Mouse (Mus musculus) heart, embryonic 11.5 days (tissue): ENCODE measurements around the gene Itga10. TPM values are rescaled to one million over a fixed set of nuclear protein-coding genes. Genes with fewer than 3 reads are reported as not detected.
"Not testable (repeated sequence)": the region's sequence is repeated elsewhere in the genome, so short reads cannot be mapped to it uniquely, and the experiment has no call there.

ENCODE experiments used
- ATAC-seq: fragments of 200-750 bp; cut with Nextera tagmentation; replicated peaks from 2 replicates; pipeline ENCODE4 v1.8.0; 2017; ENCODE audit warnings: moderate library complexity; ENCODE audit not compliant: insufficient number of reproducible peaks, low FRiP score, low TSS enrichment
- H3K27ac ChIP-seq: fragments of 300-500 bp; sonication (generic); 2 replicates; pipeline ENCODE4 v1.5.1; 2014; ENCODE audit warnings: mild to moderate bottlenecking, low read depth, low read length
- H3K27me3 ChIP-seq: fragments of 300-500 bp; sonication (generic); 2 replicates; pipeline ENCODE4 v1.6.1; 2014; ENCODE audit warnings: mild to moderate bottlenecking, low read length, mixed read lengths; ENCODE audit not compliant: control insufficient read depth, insufficient read depth
- H3K36me3 ChIP-seq: fragments of 300-500 bp; sonication (generic); 2 replicates; pipeline ENCODE4 v1.6.1; 2014; ENCODE audit warnings: mild to moderate bottlenecking, low read length, moderate library complexity, mixed read lengths; ENCODE audit not compliant: control insufficient read depth, insufficient read depth
- H3K4me1 ChIP-seq: fragments of 300-500 bp; sonication (generic); 2 replicates; pipeline ENCODE4 v1.6.1; 2014; ENCODE audit warnings: low read length; ENCODE audit not compliant: control insufficient read depth, insufficient read depth
- H3K4me2 ChIP-seq: fragments of 300-500 bp; sonication (generic); 2 replicates; pipeline ENCODE4 v1.6.1; 2014; ENCODE audit warnings: mild to moderate bottlenecking, moderate library complexity
- H3K4me3 ChIP-seq: fragments of 300-500 bp; sonication (generic); 2 replicates; pipeline ENCODE4 v1.5.1; 2014; ENCODE audit warnings: low read depth, low read length
- H3K9ac ChIP-seq: fragments of 300-500 bp; sonication (generic); 2 replicates; pipeline ENCODE4 v1.6.1; 2014; ENCODE audit warnings: mild to moderate bottlenecking, low read depth, low read length, moderate library complexity
- H3K9me3 ChIP-seq: fragments of 300-500 bp; sonication (generic); replicated peaks from 2 replicates; pipeline ENCODE4 v1.6.1; 2016; ENCODE audit warnings: low read length; ENCODE audit not compliant: control insufficient read depth
- WGBS: fragments of 180-500 bp; shearing (Covaris S2); extraction: QIAGEN DNeasy Blood & Tissue Kit; methylation state at CpG from one replicate; pipeline ENCODE4 v1.1.7; 2014; ENCODE audit not compliant: insufficient replicate concordance; 5-methylcytosine and 5-hydroxymethylcytosine counted together
- polyA plus RNA-seq: library from polyadenylated mRNA; unstranded; fragments of >200 nt; fragmentation: Nextera tagmentation; extraction: Ambion mirVana; gene quantifications from 2 replicates; pipeline ENCODE4 v1.2.1, GENCODE M21; 2014

Gene Itga10
- polyA plus RNA-seq, 1 experiment from 2014 or later = 0.54 TPM

DNA sequence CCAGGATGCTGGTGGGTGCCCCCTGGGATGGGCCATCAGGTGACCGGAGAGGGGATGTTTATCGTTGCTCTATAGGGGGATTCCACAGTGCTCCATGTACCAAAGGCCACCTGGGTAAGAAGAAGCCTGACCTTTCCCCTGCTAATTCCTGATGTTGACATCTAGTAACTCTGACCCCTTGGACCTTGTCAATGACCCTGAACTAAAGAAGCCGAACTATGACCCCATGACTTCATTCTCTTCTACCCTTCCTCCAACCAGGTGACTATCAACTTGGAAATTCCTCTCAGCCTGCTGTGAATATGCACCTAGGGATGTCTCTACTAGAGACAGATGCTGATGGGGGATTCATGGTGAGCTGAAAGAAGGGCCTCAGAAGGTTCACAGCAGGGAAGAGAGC is 2.0 kb downstream of the Itga10 start:
- 78% methylated on average over 3 of the region's 3 CpGs for WGBS
- no peaks in the 10 kb centered on the region for H3K27me3 ChIP-seq
- H3K36me3 ChIP-seq = peaks cover 6% of the 10 kb centered on the region
- H3K9me3 ChIP-seq = no peaks in the 10 kb centered on the region
- H3K27ac ChIP-seq = no peak overlapping the region
- no peak for ATAC-seq
- no peak overlapping the region for H3K4me2 ChIP-seq
- H3K4me1 ChIP-seq = peaks cover 6% of the 10 kb centered on the region; the same call in 1 of the 2 replicates
- H3K9ac ChIP-seq = no peak overlapping the region
- no peak overlapping the region for H3K4me3 ChIP-seq

DNA sequence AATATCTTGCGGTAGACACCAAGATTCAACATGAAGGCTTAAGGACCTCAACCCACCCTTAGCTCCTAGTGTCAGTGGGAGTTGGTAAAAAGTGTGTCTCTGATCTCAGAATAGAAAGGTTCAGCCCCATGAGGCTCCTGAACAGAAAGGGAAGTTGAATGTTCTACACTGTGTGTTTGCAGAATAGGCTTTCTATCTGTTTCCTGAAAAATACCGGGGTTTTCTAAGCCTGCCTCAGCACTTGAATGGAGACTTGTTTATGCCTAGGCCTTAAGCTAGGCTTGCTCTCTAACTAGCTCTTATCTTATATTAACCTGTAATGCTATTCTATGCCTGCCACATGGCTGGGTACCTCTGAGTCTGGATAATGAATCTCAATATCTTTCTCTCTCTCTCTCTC is 15.5 kb downstream of the Itga10 start:
- WGBS = 82% methylated on average over 2 of the region's 2 CpGs
- Histone ChIP-seq H3K9ac (no peak overlapping the region), H3K27me3 (peaks cover 3% of the 10 kb centered on the region), H3K4me3 (no peak overlapping the region), H3K4me1 (peaks cover 8% of the 10 kb centered on the region; the same call in 1 of the 2 replicates), H3K9me3 (no peaks in the 10 kb centered on the region), H3K36me3 (no peaks in the 10 kb centered on the region), H3K27ac (no peak overlapping the region), H3K4me2 (no peak overlapping the region)
- ATAC-seq = no peak

DNA sequence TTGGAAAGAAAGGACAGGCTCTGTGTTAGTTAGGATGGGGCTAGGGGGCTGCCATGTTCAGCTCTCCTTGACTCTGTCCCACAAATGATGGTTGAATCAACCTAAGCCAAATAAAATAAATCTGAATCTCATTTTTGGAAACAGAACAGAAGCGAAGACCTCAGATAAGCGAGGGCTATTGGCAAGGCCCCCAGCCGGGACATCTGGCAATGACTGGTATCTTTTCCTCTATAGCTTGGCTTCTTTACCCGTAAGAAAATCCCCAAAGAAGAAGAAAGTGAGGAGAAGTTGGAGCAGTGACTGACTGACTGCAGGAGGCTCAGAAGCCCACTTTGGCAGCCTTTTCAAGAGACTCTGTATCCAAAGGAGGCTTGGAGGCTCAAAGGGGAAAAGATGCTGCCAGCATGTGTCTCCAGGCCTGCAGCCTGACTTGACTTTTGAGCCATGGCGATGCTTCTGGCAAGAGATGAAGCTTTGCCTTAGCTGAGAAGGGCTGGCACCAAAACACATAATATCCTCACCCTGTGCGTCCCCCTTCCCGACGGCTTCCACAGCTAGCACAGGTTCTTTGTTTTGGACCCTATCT is 17.4 kb downstream of the Itga10 start:
- no peak overlapping the region for H3K9ac ChIP-seq
- no peaks in the 10 kb centered on the region for H3K36me3 ChIP-seq
- H3K27me3 ChIP-seq = peaks cover 3% of the 10 kb centered on the region
- H3K27ac ChIP-seq = no peak overlapping the region
- ATAC-seq = no peak
- no peaks in the 10 kb centered on the region for H3K9me3 ChIP-seq
- H3K4me1 ChIP-seq = peaks cover 8% of the 10 kb centered on the region; the same call in 1 of the 2 replicates
- H3K4me2 ChIP-seq = peak overlapping the region; percentile 69
- 46% methylated on average over 8 of the region's 8 CpGs for WGBS
- no peak overlapping the region for H3K4me3 ChIP-seq

DNA sequence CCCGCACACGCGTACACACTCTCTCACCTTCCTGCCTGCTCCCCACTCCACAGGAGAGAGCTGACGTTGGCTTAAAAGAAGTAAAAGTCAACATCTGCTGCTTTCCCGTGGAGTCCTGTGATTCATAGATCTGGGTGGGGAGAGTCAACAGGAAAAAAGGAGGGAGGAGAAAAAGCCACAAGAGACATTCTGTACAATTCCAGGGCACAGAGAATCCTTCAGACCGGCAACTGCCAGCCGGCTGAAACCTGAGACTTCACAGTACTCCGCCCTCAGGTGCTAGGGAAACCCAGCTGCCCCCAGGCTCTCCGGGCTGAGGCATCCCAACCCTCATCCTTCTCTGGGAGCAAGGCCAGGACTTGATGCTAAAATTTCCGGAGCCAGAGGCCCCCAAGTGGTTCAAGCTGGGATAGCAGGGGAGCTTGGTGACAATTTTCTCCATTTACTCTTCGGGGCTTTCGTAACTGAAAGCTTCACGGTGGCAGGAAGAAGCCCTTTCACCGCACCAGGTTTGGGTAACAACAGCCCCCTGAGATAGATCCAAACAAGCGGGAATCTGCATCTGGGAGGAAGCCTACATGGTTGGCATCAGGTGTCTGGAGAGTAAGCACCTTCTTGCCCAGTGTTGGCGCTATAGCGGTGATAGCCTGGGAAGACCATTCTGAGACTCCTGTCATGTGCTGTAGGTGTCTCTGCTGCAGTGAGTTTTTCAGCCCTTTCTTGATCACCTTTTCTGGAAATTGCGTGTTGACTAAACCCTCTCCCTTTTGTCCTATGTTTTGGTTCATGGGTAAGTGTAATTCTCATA is 18.3 kb downstream of the Itga10 start:
- WGBS = 4% methylated on average over 18 of the region's 18 CpGs
- peak overlapping the region; percentile 60; the same call in 1 of the 2 replicates for H3K9ac ChIP-seq
- no peaks in the 10 kb centered on the region for H3K36me3 ChIP-seq
- no peaks in the 10 kb centered on the region for H3K9me3 ChIP-seq
- ATAC-seq = 0 out of 2 replicates have a peak, but pooled peaks have one; percentile 65
- H3K4me3 ChIP-seq = peak overlapping the region; percentile 29
- no peak overlapping the region for H3K27ac ChIP-seq
- peaks cover 3% of the 10 kb centered on the region for H3K27me3 ChIP-seq
- peaks cover 8% of the 10 kb centered on the region; the same call in 1 of the 2 replicates for H3K4me1 ChIP-seq
- H3K4me2 ChIP-seq = peak overlapping the region; percentile 69

DNA sequence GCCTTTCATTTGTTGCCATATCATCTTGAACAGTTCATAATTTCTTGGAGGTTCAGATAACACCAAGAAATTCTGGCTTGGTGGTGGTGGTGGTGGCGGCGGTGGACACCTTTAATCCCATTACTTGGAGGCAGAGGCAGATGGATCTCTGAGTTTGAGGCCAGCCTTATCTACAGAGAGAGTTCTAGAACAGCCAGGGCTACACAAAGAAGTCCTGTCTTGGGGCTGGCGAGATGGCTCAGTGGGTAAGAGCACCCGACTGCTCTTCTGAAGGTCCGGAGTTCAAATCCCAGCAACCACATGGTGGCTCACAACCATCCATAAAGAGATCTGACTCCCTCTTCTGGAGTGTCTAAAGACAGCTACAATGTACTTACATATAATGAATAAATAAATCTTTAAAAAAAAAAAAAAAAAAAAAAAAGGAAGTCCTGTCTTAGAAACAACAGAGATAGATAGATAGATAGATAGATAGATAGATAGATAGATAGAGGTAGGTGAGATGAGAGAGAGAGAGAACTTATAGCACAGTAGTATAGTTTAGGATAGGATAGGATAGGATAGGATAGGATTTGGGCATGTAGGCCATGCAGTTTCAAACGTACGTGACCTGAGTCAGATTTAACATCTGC is 20.5 kb downstream of the Itga10 start:
- not testable (repeated sequence) for H3K9ac ChIP-seq, H3K27ac ChIP-seq, H3K9me3 ChIP-seq, H3K4me3 ChIP-seq, ATAC-seq, H3K4me2 ChIP-seq, H3K27me3 ChIP-seq, H3K36me3 ChIP-seq
- peaks cover 10% of the 10 kb centered on the region; the same call in 1 of the 2 replicates for H3K4me1 ChIP-seq
- WGBS = 81% methylated on average over 7 of the region's 7 CpGs

DNA sequence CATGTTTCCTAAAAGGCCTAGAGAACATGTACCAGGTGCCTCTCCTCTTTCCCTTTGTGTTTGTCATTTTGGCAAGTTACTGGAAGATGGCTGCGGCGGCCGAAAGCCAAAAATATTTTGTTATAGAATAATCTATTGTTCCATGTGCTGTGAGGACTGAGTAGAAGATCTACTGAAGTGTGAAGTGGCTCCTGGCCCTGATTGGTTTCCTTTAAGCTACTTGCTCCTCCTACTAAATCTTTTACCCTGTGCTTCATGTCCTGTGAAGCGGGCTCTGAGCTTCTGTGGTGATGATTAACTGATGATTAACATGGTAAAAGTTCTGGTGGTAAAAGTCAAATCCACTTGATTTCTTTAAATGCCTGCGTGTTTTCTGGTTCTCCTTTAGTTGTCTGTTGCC is 21.5 kb downstream of the Itga10 start:
- Histone ChIP-seq H3K27me3 (peaks cover 7% of the 10 kb centered on the region), H3K27ac (no peak overlapping the region), H3K4me1 (peaks cover 10% of the 10 kb centered on the region; the same call in 1 of the 2 replicates), H3K4me3 (no peak overlapping the region), H3K9ac (no peak overlapping the region), H3K36me3 (no peaks in the 10 kb centered on the region), H3K4me2 (no peak overlapping the region), H3K9me3 (no peaks in the 10 kb centered on the region)
- 85% methylated on average over 5 of the region's 5 CpGs for WGBS
- no peak for ATAC-seq

DNA sequence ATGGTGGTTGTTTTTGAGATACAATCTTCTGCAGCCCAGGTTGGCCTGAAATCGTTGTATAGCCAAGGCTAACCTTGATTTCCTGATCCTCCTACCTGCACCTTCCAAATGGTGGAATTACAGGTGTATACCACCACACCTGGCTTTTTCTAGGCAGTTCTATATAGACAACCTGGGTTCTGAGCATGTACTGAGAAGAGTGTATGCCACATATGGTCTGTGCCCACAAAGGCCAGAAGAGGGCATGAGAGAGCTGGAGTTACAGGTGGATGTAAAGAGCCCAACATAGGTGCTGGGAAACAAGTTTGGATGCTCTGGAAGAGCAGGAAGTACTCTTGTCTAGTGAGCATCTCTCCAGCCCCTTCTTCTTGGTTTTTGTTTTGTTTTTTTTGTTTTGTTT is 21.9 kb downstream of the Itga10 start:
- H3K27me3 ChIP-seq = peaks cover 7% of the 10 kb centered on the region
- H3K27ac ChIP-seq = no peak overlapping the region
- WGBS = 30% methylated on average over 1 of the region's 1 CpGs
- H3K4me2 ChIP-seq = no peak overlapping the region
- no peaks in the 10 kb centered on the region for H3K36me3 ChIP-seq
- H3K4me3 ChIP-seq = no peak overlapping the region
- no peak overlapping the region for H3K9ac ChIP-seq
- no peaks in the 10 kb centered on the region for H3K9me3 ChIP-seq
- no peak for ATAC-seq
- H3K4me1 ChIP-seq = peaks cover 10% of the 10 kb centered on the region; the same call in 1 of the 2 replicates

DNA sequence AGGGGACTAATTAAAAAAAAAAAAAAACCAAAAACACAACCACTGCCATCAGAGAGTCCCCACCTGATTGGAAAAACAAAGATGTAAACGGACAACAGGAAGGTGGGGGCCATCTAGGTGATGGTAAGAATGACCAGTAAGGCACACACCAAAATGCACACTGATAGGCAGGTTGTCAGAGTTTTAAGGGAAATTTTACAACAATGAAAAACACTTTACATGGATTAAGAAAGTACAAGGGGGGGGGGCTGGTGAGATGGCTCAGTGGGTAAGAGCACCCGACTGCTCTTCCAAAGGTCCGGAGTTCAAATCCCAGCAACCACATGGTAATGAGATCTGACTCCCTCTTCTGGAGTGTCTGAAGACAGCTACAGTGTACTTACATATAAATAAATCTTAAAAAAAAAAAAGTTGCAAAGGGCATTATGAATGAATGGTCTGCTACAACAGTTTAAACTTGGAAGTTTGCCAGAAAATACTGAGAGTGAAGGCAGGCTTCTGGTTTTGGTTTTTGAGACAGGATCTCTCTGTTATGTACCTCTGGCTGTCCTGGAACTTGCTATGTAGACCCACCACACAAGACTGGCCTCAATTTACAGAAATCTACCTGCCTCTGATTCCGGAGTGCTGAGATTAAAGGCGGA is 23.2 kb downstream of the Itga10 start:
- Histone ChIP-seq H3K9ac (no peak overlapping the region), H3K4me3 (no peak overlapping the region), H3K4me1 (peaks cover 6% of the 10 kb centered on the region; the same call in 1 of the 2 replicates), H3K36me3 (no peaks in the 10 kb centered on the region), H3K9me3 (no peaks in the 10 kb centered on the region), H3K27me3 (peaks cover 4% of the 10 kb centered on the region; the same call in 1 of the 2 replicates), H3K27ac (no peak overlapping the region), H3K4me2 (no peak overlapping the region)
- no peak for ATAC-seq
- 89% methylated on average over 5 of the region's 5 CpGs for WGBS
